13 mouse cellular contexts compared by ENCODE assay signal in genomic region chr15:8867160-8867891, GRCm38 (mm10).
A peak's percentile ranks its signal among the peaks of the same experiment; 100 is the strongest.
DNase-seq lines count a peak whose midpoint lies in the region; ATAC-seq and TF ChIP-seq lines count a peak whose summit lies in the region.
"Had no signal": no experiment of that assay in that cellular context is flagged by ENCODE, and none has a peak within 500 bp of the region (broad histone marks: within the 10 kb centered on the region; RNA-seq: fewer than 3 reads in every experiment).

No protein-coding gene starts in this region.

- no peaks in the 10 kb centered on the region for H3K36me3 ChIP-seq in forebrain, embryonic 13.5 days (ENCODE audit: poor library complexity, severe bottlenecking)
- H3K36me3 ChIP-seq in forebrain, embryonic 11.5 days (ENCODE audit: control insufficient read depth, insufficient read depth, low read length), result no peaks in the 10 kb centered on the region
- H3K36me3 ChIP-seq in neural tube, embryonic 14.5 days (ENCODE audit: control insufficient read depth, insufficient read depth, low read length), result no peaks in the 10 kb centered on the region
- H3K36me3 ChIP-seq in neural tube, embryonic 15.5 days, result no peaks in the 10 kb centered on the region
- H3K36me3 ChIP-seq in hindbrain, embryonic 14.5 days (replicated peaks; ENCODE audit: control insufficient read depth, insufficient read depth), result no peaks in the 10 kb centered on the region
- no peaks in the 10 kb centered on the region for H3K36me3 ChIP-seq in midbrain, postnatal 0 days (ENCODE audit: insufficient read depth, low read length)
- H3K36me3 ChIP-seq: intestine, embryonic 15.5 days had no signal

- 18% methylated on average over 7 of the region's 7 CpGs for WGBS in forebrain, embryonic 13.5 days
- whole genome bisulfite sequencing in forebrain, embryonic 11.5 days, result 39% methylated on average over 7 of the region's 7 CpGs
- WGBS in neural tube, embryonic 14.5 days, result 47% methylated on average over 7 of the region's 7 CpGs
- 38% methylated on average over 7 of the region's 7 CpGs for WGBS in neural tube, embryonic 15.5 days
- WGBS in hindbrain, embryonic 14.5 days, result 33% methylated on average over 7 of the region's 7 CpGs
- WGBS in midbrain, postnatal 0 days, result 28% methylated on average over 7 of the region's 7 CpGs

- peaks cover 26% of the 10 kb centered on the region for H3K4me1 ChIP-seq in forebrain, embryonic 13.5 days
- H3K4me1 ChIP-seq in forebrain, embryonic 11.5 days (replicated peaks; ENCODE audit: control insufficient read depth, insufficient read depth, low read length), result peaks cover 4% of the 10 kb centered on the region
- H3K4me1 ChIP-seq in neural tube, embryonic 14.5 days (ENCODE audit: control insufficient read depth, insufficient read depth, low read length), result no peaks in the 10 kb centered on the region
- no peaks in the 10 kb centered on the region for H3K4me1 ChIP-seq in neural tube, embryonic 15.5 days
- no peaks in the 10 kb centered on the region for H3K4me1 ChIP-seq in hindbrain, embryonic 14.5 days (replicated peaks; ENCODE audit: control insufficient read depth, insufficient read depth, low read length)
- no peaks in the 10 kb centered on the region for H3K4me1 ChIP-seq in midbrain, postnatal 0 days (ENCODE audit: insufficient read depth, low read length)
- H3K4me1 ChIP-seq: intestine, embryonic 15.5 days had no signal

- no peak overlapping the region for H3K9ac ChIP-seq in forebrain, embryonic 13.5 days
- H3K9ac ChIP-seq in forebrain, embryonic 11.5 days (ENCODE audit: low read length), result no peak overlapping the region
- H3K9ac ChIP-seq in neural tube, embryonic 14.5 days (replicated peaks; ENCODE audit: low read depth, low read length), result no peak overlapping the region
- no peak overlapping the region for H3K9ac ChIP-seq in neural tube, embryonic 15.5 days (replicated peaks)
- no peak overlapping the region for H3K9ac ChIP-seq in hindbrain, embryonic 14.5 days
- H3K9ac ChIP-seq in midbrain, postnatal 0 days (replicated peaks; ENCODE audit: low read length, poor library complexity, severe bottlenecking), result no peak overlapping the region
- H3K9ac ChIP-seq: intestine, embryonic 15.5 days had no signal

- TF ChIP-seq CTCF in midbrain, postnatal 0 days (IDR thresholded peaks at IDR 0.05), result no peak

- no peaks in the 10 kb centered on the region for H3K9me3 ChIP-seq in forebrain, embryonic 13.5 days (replicated peaks)
- H3K9me3 ChIP-seq in forebrain, embryonic 11.5 days (ENCODE audit: control insufficient read depth, low read length), result no peaks in the 10 kb centered on the region
- no peaks in the 10 kb centered on the region for H3K9me3 ChIP-seq in neural tube, embryonic 14.5 days (ENCODE audit: control insufficient read depth, low read length)
- 0 out of 2 replicates have a peak, but pooled peaks cover 2% of the 10 kb centered on the region for H3K9me3 ChIP-seq in neural tube, embryonic 15.5 days (replicated peaks)
- H3K9me3 ChIP-seq in hindbrain, embryonic 14.5 days (ENCODE audit: control insufficient read depth, low read length), result no peaks in the 10 kb centered on the region
- H3K9me3 ChIP-seq in midbrain, postnatal 0 days (ENCODE audit: low read length), result no peaks in the 10 kb centered on the region
- H3K9me3 ChIP-seq: intestine, embryonic 15.5 days had no signal

- H3K27ac ChIP-seq in forebrain, embryonic 13.5 days, result peak overlapping the region; percentile 69
- no peak overlapping the region for H3K27ac ChIP-seq in forebrain, embryonic 11.5 days (ENCODE audit: low read depth, low read length)
- H3K27ac ChIP-seq in neural tube, embryonic 14.5 days (ENCODE audit: low read depth, low read length), result no peak overlapping the region
- no peak overlapping the region for H3K27ac ChIP-seq in neural tube, embryonic 15.5 days (replicated peaks)
- peak overlapping the region; percentile 27; the same call in 1 of the 2 replicates for H3K27ac ChIP-seq in hindbrain, embryonic 14.5 days
- H3K27ac ChIP-seq in midbrain, postnatal 0 days (ENCODE audit: low read depth, low read length), result no peak overlapping the region
- H3K27ac ChIP-seq: intestine, embryonic 15.5 days had no signal

- ATAC-seq in forebrain, embryonic 13.5 days, result peak; percentile 59
- ATAC-seq in forebrain, embryonic 11.5 days (replicated peaks; ENCODE audit: low FRiP score), result no peak
- ATAC-seq in neural tube, embryonic 14.5 days (ENCODE audit: low read depth), result 0 out of 2 replicates have a peak, but pooled peaks have one; percentile 52
- no peak; the same call in 1 of the 2 replicates for ATAC-seq in neural tube, embryonic 15.5 days (ENCODE audit: low FRiP score)
- ATAC-seq in hindbrain, embryonic 14.5 days (ENCODE audit: low FRiP score), result peak; percentile 86; the same call in 1 of the 2 replicates
- ATAC-seq in midbrain, postnatal 0 days (ENCODE audit: low FRiP score), result peak; percentile 63
- ATAC-seq: intestine, embryonic 15.5 days had no signal

- no peak overlapping the region for H3K4me2 ChIP-seq in forebrain, embryonic 13.5 days
- H3K4me2 ChIP-seq in forebrain, embryonic 11.5 days (ENCODE audit: low read depth, low read length, severe bottlenecking), result no peak overlapping the region
- no peak overlapping the region for H3K4me2 ChIP-seq in neural tube, embryonic 14.5 days (ENCODE audit: low read depth, low read length)
- H3K4me2 ChIP-seq in neural tube, embryonic 15.5 days, result no peak overlapping the region
- no peak overlapping the region for H3K4me2 ChIP-seq in hindbrain, embryonic 14.5 days (replicated peaks)
- no peak overlapping the region for H3K4me2 ChIP-seq in midbrain, postnatal 0 days (ENCODE audit: low read depth, low read length, poor library complexity, severe bottlenecking)
- H3K4me2 ChIP-seq: intestine, embryonic 15.5 days; liver, embryonic 11.5 days had no signal

- DNase-seq in forebrain, embryonic 11.5 days (ENCODE audit: low spot score), result no peak
- no peak for DNase-seq in hindbrain, embryonic 14.5 days (ENCODE audit: low spot score)
- DNase-seq in midbrain, postnatal 0 days (ENCODE audit: low spot score), result peak; percentile 68
- no peak for DNase-seq in kidney, postnatal 10 days
- no peak for DNase-seq in heart, adult 8-10 months (ENCODE audit: low spot score)
- DNase-seq: cerebellum, adult 18-20 months; gastrocnemius, postnatal 36 days; thymus, postnatal 14 days had no signal

- no peaks in the 10 kb centered on the region for H3K27me3 ChIP-seq in forebrain, embryonic 13.5 days
- no peaks in the 10 kb centered on the region for H3K27me3 ChIP-seq in forebrain, embryonic 11.5 days (ENCODE audit: control insufficient read depth, insufficient read depth, low read length)
- H3K27me3 ChIP-seq in neural tube, embryonic 14.5 days (ENCODE audit: control insufficient read depth, insufficient read depth, low read length), result no peaks in the 10 kb centered on the region
- H3K27me3 ChIP-seq in neural tube, embryonic 15.5 days (replicated peaks), result no peaks in the 10 kb centered on the region
- no peaks in the 10 kb centered on the region for H3K27me3 ChIP-seq in hindbrain, embryonic 14.5 days (ENCODE audit: control insufficient read depth, insufficient read depth, low read length)
- H3K27me3 ChIP-seq in midbrain, postnatal 0 days (ENCODE audit: insufficient read depth, low read length), result no peaks in the 10 kb centered on the region
- H3K27me3 ChIP-seq: intestine, embryonic 15.5 days had no signal

- no peak overlapping the region for H3K4me3 ChIP-seq in forebrain, embryonic 13.5 days
- H3K4me3 ChIP-seq in forebrain, embryonic 11.5 days (ENCODE audit: low read depth, low read length), result no peak overlapping the region
- no peak overlapping the region for H3K4me3 ChIP-seq in neural tube, embryonic 14.5 days (ENCODE audit: low read depth, low read length)
- H3K4me3 ChIP-seq in neural tube, embryonic 15.5 days (replicated peaks), result no peak overlapping the region
- H3K4me3 ChIP-seq in hindbrain, embryonic 14.5 days (replicated peaks; ENCODE audit: low read length), result no peak overlapping the region
- H3K4me3 ChIP-seq in midbrain, postnatal 0 days (ENCODE audit: low read depth, low read length), result no peak overlapping the region
- H3K4me3 ChIP-seq: intestine, embryonic 15.5 days had no signal

Comparison
In these comparisons a context has a peak if more than half of its experiments do, and no peak if none do; other contexts are left out.
1. ATAC-seq: peak in forebrain, embryonic 13.5 days (single experiment), neural tube, embryonic 14.5 days (single experiment), hindbrain, embryonic 14.5 days (single experiment) and midbrain, postnatal 0 days (single experiment); none in forebrain, embryonic 11.5 days (single experiment) and neural tube, embryonic 15.5 days (single experiment).
2. H3K27ac ChIP-seq: peak in forebrain, embryonic 13.5 days (single experiment) and hindbrain, embryonic 14.5 days (single experiment); none in forebrain, embryonic 11.5 days (single experiment), neural tube, embryonic 14.5 days (single experiment), neural tube, embryonic 15.5 days (single experiment) and midbrain, postnatal 0 days (single experiment).